ENCODE assay signal across 8 mouse cellular contexts in the genomic region with DNA sequence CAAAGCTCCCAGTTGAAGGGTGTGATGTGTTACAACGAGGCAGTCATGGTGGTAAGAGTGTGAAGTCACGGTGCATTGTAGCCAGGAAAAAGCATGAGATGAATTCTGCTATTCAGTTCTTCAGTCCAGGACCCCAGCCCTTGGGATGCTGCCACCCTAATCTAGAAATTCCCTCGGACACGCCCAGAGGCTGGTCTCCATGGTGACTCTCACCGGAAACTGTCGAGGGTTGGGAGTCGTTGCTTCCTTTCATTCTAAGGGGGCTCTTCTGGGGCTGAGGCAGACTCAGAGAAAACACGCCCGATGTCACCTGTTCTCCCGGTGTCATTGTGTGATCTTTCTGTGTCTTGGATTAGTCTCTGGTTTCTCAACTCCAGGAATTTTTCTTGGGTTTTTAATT. TPM values are rescaled to one million over a fixed set of nuclear protein-coding genes. Genes with fewer than 3 reads are reported as not detected.
DNase-seq lines count a peak whose midpoint lies in the region; ATAC-seq and TF ChIP-seq lines count a peak whose summit lies in the region.

No protein-coding gene starts in this region.

- WGBS in lung, embryonic 15.5 days: 9% methylated on average over 10 of the region's 10 CpGs
- WGBS in forebrain, embryonic 13.5 days: 4% methylated on average over 10 of the region's 10 CpGs
- 8% methylated on average over 10 of the region's 10 CpGs for WGBS in liver, embryonic 12.5 days (ENCODE audit: insufficient replicate concordance)
- 13% methylated on average over 10 of the region's 10 CpGs for WGBS in stomach, postnatal 0 days

- TF ChIP-seq CTCF in stomach, postnatal 0 days (IDR thresholded peaks at IDR 0.05; ENCODE audit: low read depth): no peak

- H3K4me3 ChIP-seq in lung, embryonic 15.5 days: no peak overlapping the region
- H3K4me3 ChIP-seq in forebrain, embryonic 13.5 days: no peak overlapping the region
- no peak overlapping the region for H3K4me3 ChIP-seq in liver, embryonic 12.5 days
- no peak overlapping the region for H3K4me3 ChIP-seq in stomach, postnatal 0 days (ENCODE audit: low read depth, low read length)

- H3K9me3 ChIP-seq in lung, embryonic 15.5 days: no peaks in the 10 kb centered on the region
- no peaks in the 10 kb centered on the region for H3K9me3 ChIP-seq in forebrain, embryonic 13.5 days (replicated peaks)
- H3K9me3 ChIP-seq in liver, embryonic 12.5 days (replicated peaks): no peaks in the 10 kb centered on the region
- H3K9me3 ChIP-seq in stomach, postnatal 0 days (ENCODE audit: control insufficient read depth, low read length): no peaks in the 10 kb centered on the region

- H3K9ac ChIP-seq in lung, embryonic 15.5 days: no peak overlapping the region
- peak overlapping the region; percentile 36; the same call in 1 of the 2 replicates for H3K9ac ChIP-seq in forebrain, embryonic 13.5 days
- no peak overlapping the region for H3K9ac ChIP-seq in liver, embryonic 12.5 days
- H3K9ac ChIP-seq in stomach, postnatal 0 days (ENCODE audit: low read length): no peak overlapping the region

- no peak for TF ChIP-seq EP300 in stomach, postnatal 0 days (optimal IDR thresholded peaks at IDR 0.05)

- peak overlapping the region; percentile 30; the same call in 1 of the 2 replicates for H3K4me2 ChIP-seq in lung, embryonic 15.5 days
- peak overlapping the region; percentile 52 for H3K4me2 ChIP-seq in forebrain, embryonic 13.5 days
- peak overlapping the region; percentile 50 for H3K4me2 ChIP-seq in liver, embryonic 12.5 days
- H3K4me2 ChIP-seq in stomach, postnatal 0 days (replicated peaks; ENCODE audit: low read depth): no peak overlapping the region

- H3K27me3 ChIP-seq in lung, embryonic 15.5 days: no peaks in the 10 kb centered on the region
- H3K27me3 ChIP-seq in forebrain, embryonic 13.5 days: no peaks in the 10 kb centered on the region
- H3K27me3 ChIP-seq in liver, embryonic 12.5 days (replicated peaks): no peaks in the 10 kb centered on the region
- H3K27me3 ChIP-seq in stomach, postnatal 0 days (ENCODE audit: control insufficient read depth, insufficient read depth, low read length): no peaks in the 10 kb centered on the region

- no peak for DNase-seq in lung, postnatal 25 days (ENCODE audit: low spot score)
- no peak for DNase-seq in stomach, postnatal 0 days (ENCODE audit: low spot score)
- no peak for DNase-seq in natural killer cell, adult 2 months (ENCODE audit: low spot score in 2 of 2)
- DNase-seq in right cerebral cortex, adult 18-20 months: no peak
- no peak for DNase-seq in adrenal gland, adult 8-10 months

- ATAC-seq in lung, embryonic 15.5 days (ENCODE audit: borderline replicate concordance, extremely low read depth, low FRiP score, low TSS enrichment): no peak
- ATAC-seq in forebrain, embryonic 13.5 days: no peak
- ATAC-seq in liver, embryonic 12.5 days: no peak
- no peak for ATAC-seq in stomach, postnatal 0 days (ENCODE audit: low FRiP score, low TSS enrichment)

- peaks cover 72% of the 10 kb centered on the region for H3K4me1 ChIP-seq in lung, embryonic 15.5 days
- peaks cover 78% of the 10 kb centered on the region for H3K4me1 ChIP-seq in forebrain, embryonic 13.5 days
- H3K4me1 ChIP-seq in liver, embryonic 12.5 days: peaks cover 89% of the 10 kb centered on the region
- H3K4me1 ChIP-seq in stomach, postnatal 0 days (replicated peaks; ENCODE audit: control insufficient read depth, insufficient read depth): peaks cover 16% of the 10 kb centered on the region

- H3K27ac ChIP-seq in lung, embryonic 15.5 days: peak overlapping the region; percentile 77
- peak overlapping the region; percentile 87 for H3K27ac ChIP-seq in forebrain, embryonic 13.5 days
- H3K27ac ChIP-seq in liver, embryonic 12.5 days: peak overlapping the region; percentile 78; the same call in 1 of the 2 replicates
- peak overlapping the region; percentile 87; the same call in 1 of the 2 replicates for H3K27ac ChIP-seq in stomach, postnatal 0 days (replicated peaks)

- H3K36me3 ChIP-seq in lung, embryonic 15.5 days: no peaks in the 10 kb centered on the region
- peaks cover 3% of the 10 kb centered on the region; the same call in 1 of the 2 replicates for H3K36me3 ChIP-seq in forebrain, embryonic 13.5 days (ENCODE audit: poor library complexity, severe bottlenecking)
- H3K36me3 ChIP-seq in liver, embryonic 12.5 days: no peaks in the 10 kb centered on the region
- no peaks in the 10 kb centered on the region for H3K36me3 ChIP-seq in stomach, postnatal 0 days (ENCODE audit: control insufficient read depth, insufficient read depth, low read length)

RNA-seq across cellular contexts. Expression of a gene that starts 15.7 kb away (rescaled TPM):
- polyA plus RNA-seq in lung, embryonic 15.5 days (2015; fragmentation: Nextera tagmentation; extraction: Ambion mirVana): 49.5 and 51.7 TPM in 2 replicates
- 53.0 and 57.4 TPM in 2 replicates for polyA plus RNA-seq in forebrain, embryonic 13.5 days (2015; fragmentation: Nextera tagmentation; extraction: Ambion mirVana)
- polyA plus RNA-seq in liver, embryonic 12.5 days (2016; fragmentation: Nextera tagmentation; extraction: Ambion mirVana): 20.8 and 23.6 TPM in 2 replicates
- 18.7 and 21.6 TPM in 2 replicates for polyA plus RNA-seq in stomach, postnatal 0 days (2015; fragmentation: Nextera tagmentation; extraction: Ambion mirVana)
- total RNA-seq in adrenal gland, adult 8-10 months (2022): 100 to 1,000 TPM; 140 to 182 (median 166) TPM
